Mouse (Mus musculus): ENCODE measurements around the gene Clec1b. TPM values are rescaled to one million over a fixed set of nuclear protein-coding genes. Genes with fewer than 3 reads are reported as not detected.

Clec1b gene
- 44.5 TPM for polyA plus RNA-seq (2015; fragmentation: Illumina TruSeq; extraction: RNeasy Lipid Tissue Mini Kit (QIAGEN cat#74804); ENCODE audit: insufficient read depth, low replicate concordance)

GRCm38 (mm10) chr6:129396997-129397396 is at the start of gene Clec1b:
Gene Clec1b, plus strand, starts transcription at chr6:129397297.

GRCm38 (mm10) chr6:129385774-129386173 is 11.3 kb upstream of the Clec1b start, which contains the start of gene Clec12b:
Gene Clec12b, minus strand, starts transcription at chr6:129385874.

GRCm38 (mm10) chr6:129408562-129408961 is 11.5 kb downstream of the Clec1b start, which contains the start of gene Clec9a:
Gene Clec9a, plus strand, starts transcription at chr6:129408862.

GRCm38 (mm10) chr6:129451411-129452039 is 54.4 kb downstream of the Clec1b start, which contains the start of gene Clec1a:
Gene Clec1a, minus strand, starts transcription at chr6:129452000.

Other genes with a start within 250 kb of the Clec1b start
- 375 TPM for gene Clec2d, start 216.7 kb upstream of the Clec1b start, polyA plus RNA-seq (2015; fragmentation: Illumina TruSeq; extraction: RNeasy Lipid Tissue Mini Kit (QIAGEN cat#74804); ENCODE audit: insufficient read depth, low replicate concordance)
- gene Cd69, start 121.9 kb upstream of the Clec1b start, polyA plus RNA-seq (2015; fragmentation: Illumina TruSeq; extraction: RNeasy Lipid Tissue Mini Kit (QIAGEN cat#74804); ENCODE audit: insufficient read depth, low replicate concordance): 80.1 TPM
- gene 4922502D21Rik, start 65.5 kb upstream of the Clec1b start, polyA plus RNA-seq (2015; fragmentation: Illumina TruSeq; extraction: RNeasy Lipid Tissue Mini Kit (QIAGEN cat#74804); ENCODE audit: insufficient read depth, low replicate concordance): not detected
- 67.8 TPM for gene Clec12a, start 54.6 kb upstream of the Clec1b start, polyA plus RNA-seq (2015; fragmentation: Illumina TruSeq; extraction: RNeasy Lipid Tissue Mini Kit (QIAGEN cat#74804); ENCODE audit: insufficient read depth, low replicate concordance)
- 1.3 TPM for gene Clec12b, start 11.4 kb upstream of the Clec1b start, polyA plus RNA-seq (2015; fragmentation: Illumina TruSeq; extraction: RNeasy Lipid Tissue Mini Kit (QIAGEN cat#74804); ENCODE audit: insufficient read depth, low replicate concordance)
- 92.8 TPM for gene Clec9a, start 11.6 kb downstream of the Clec1b start, polyA plus RNA-seq (2015; fragmentation: Illumina TruSeq; extraction: RNeasy Lipid Tissue Mini Kit (QIAGEN cat#74804); ENCODE audit: insufficient read depth, low replicate concordance)
- gene Clec1a, start 54.7 kb downstream of the Clec1b start, polyA plus RNA-seq (2015; fragmentation: Illumina TruSeq; extraction: RNeasy Lipid Tissue Mini Kit (QIAGEN cat#74804); ENCODE audit: insufficient read depth, low replicate concordance): 3.6 TPM
- 0.21 TPM for gene Olr1, start 109.9 kb downstream of the Clec1b start, polyA plus RNA-seq (2015; fragmentation: Illumina TruSeq; extraction: RNeasy Lipid Tissue Mini Kit (QIAGEN cat#74804); ENCODE audit: insufficient read depth, low replicate concordance)
- gene Tmem52b, start 115.3 kb downstream of the Clec1b start, polyA plus RNA-seq (2015; fragmentation: Illumina TruSeq; extraction: RNeasy Lipid Tissue Mini Kit (QIAGEN cat#74804); ENCODE audit: insufficient read depth, low replicate concordance): not detected
- 48.6 TPM for gene Gabarapl1, start 135.9 kb downstream of the Clec1b start, polyA plus RNA-seq (2015; fragmentation: Illumina TruSeq; extraction: RNeasy Lipid Tissue Mini Kit (QIAGEN cat#74804); ENCODE audit: insufficient read depth, low replicate concordance)
- gene Klre1, start 180.6 kb downstream of the Clec1b start, polyA plus RNA-seq (2015; fragmentation: Illumina TruSeq; extraction: RNeasy Lipid Tissue Mini Kit (QIAGEN cat#74804); ENCODE audit: insufficient read depth, low replicate concordance): 20.6 TPM
- gene Klrd1, start 194.5 kb downstream of the Clec1b start, polyA plus RNA-seq (2015; fragmentation: Illumina TruSeq; extraction: RNeasy Lipid Tissue Mini Kit (QIAGEN cat#74804); ENCODE audit: insufficient read depth, low replicate concordance): 143 TPM
- 75.9 TPM for gene Klrk1, start 226.6 kb downstream of the Clec1b start, polyA plus RNA-seq (2015; fragmentation: Illumina TruSeq; extraction: RNeasy Lipid Tissue Mini Kit (QIAGEN cat#74804); ENCODE audit: insufficient read depth, low replicate concordance)
- 3.4 TPM for gene Klrc3, start 246.0 kb downstream of the Clec1b start, polyA plus RNA-seq (2015; fragmentation: Illumina TruSeq; extraction: RNeasy Lipid Tissue Mini Kit (QIAGEN cat#74804); ENCODE audit: insufficient read depth, low replicate concordance)

Measured in spleen, adult 10 weeks (tissue).